Mouse (Mus musculus): ENCODE data around the gene Esam. TPM values are rescaled to one million over a fixed set of nuclear protein-coding genes. Genes with fewer than 3 reads are reported as not detected.
A peak's percentile ranks its signal among the peaks of the same experiment; 100 is the strongest.

The Esam gene
- polyA plus RNA-seq, 2 experiments, result 34.7 to 44.1 TPM

DNA sequence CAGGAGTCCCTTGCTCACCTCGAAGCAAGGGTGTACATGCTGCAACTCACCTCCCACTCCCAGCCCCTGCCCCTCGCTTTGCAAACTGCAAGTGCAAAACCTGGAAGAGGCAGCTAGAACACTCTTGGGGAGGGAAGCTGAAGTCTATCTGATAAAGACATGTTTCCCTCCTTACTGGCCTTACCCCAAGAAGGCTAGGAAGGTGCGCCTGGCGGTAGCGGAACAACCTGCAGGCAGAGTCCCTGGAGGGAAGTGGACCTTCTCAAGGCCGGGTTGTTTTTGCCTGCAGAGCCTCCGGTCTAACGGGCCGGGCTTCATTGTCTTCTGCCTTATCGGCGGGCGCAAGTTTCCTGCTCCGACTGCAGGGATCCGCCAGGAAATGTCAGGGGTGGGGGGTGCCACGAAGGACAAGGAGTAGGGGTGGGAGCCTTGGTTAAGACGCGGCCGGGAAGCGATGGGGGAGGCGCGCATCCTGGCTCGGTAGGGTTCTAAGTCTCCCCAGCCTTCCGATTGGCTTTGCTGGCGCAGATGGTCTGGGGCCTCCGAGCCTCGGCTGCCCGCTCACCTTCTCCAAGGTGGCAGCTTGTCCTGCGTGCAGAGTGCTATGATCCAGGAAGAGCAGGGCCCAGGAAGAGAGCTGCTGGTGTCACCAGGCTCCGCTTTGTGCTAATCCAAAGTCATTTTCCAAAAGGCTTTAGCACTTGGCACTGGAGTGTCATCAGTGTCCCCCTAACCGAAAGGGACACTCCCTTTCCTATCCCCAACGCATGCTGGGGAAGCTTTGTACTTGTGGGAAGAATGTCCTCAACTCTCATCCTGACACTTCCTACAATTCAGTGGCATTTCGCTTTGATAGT is 2.4 kb downstream of the Esam start:
- peak; percentile 18; the same call in 1 of the 2 replicates for ATAC-seq (ENCODE audit: low FRiP score, low read depth)
- H3K27me3 ChIP-seq (ENCODE audit: control insufficient read depth, insufficient read depth, low read length), result peaks cover 70% of the 10 kb centered on the region
- no peak for TF ChIP-seq POLR2A (IDR thresholded peaks at IDR 0.05; ENCODE audit: borderline replicate concordance, extremely low read depth, insufficient read depth, insufficient read length)
- peaks cover 9% of the 10 kb centered on the region for H3K4me1 ChIP-seq (ENCODE audit: control insufficient read depth, insufficient read depth, low read length)
- peak; percentile 41 for DNase-seq (ENCODE audit: low spot score)
- 0 out of 2 replicates have a peak, but pooled peaks cover under 1% of the 10 kb centered on the region for H3K36me3 ChIP-seq (ENCODE audit: control insufficient read depth, insufficient read depth, low read length)
- no peak overlapping the region for H3K27ac ChIP-seq (replicated peaks; ENCODE audit: low read depth, low read length)
- H3K9me3 ChIP-seq (ENCODE audit: control insufficient read depth, low read length), result no peaks in the 10 kb centered on the region
- H3K4me2 ChIP-seq (replicated peaks; ENCODE audit: low read depth, low read length, severe bottlenecking), result peak overlapping the region; percentile 53
- 2% methylated on average over 31 of the region's 32 CpGs for WGBS
- H3K9ac ChIP-seq (ENCODE audit: low read depth, low read length, severe bottlenecking), result peak overlapping the region; percentile 22; the same call in 1 of the 2 replicates
- peak overlapping the region; percentile 28 for H3K4me3 ChIP-seq (replicated peaks; ENCODE audit: low read length)

- 2% methylated on average over 31 of the region's 31 CpGs for WGBS
- Histone ChIP-seq H3K27ac (replicated peaks; ENCODE audit: low read depth, low read length) (no peak overlapping the region), H3K36me3 (ENCODE audit: control insufficient read depth, insufficient read depth, low read length) (no peaks in the 10 kb centered on the region), H3K4me1 (ENCODE audit: control insufficient read depth, insufficient read depth, low read length) (peaks cover 9% of the 10 kb centered on the region), H3K27me3 (ENCODE audit: control insufficient read depth, insufficient read depth, low read length) (peaks cover 65% of the 10 kb centered on the region), H3K4me3 (replicated peaks; ENCODE audit: low read length) (peak overlapping the region; percentile 28), H3K4me2 (replicated peaks; ENCODE audit: low read depth, low read length, severe bottlenecking) (peak overlapping the region; percentile 53), H3K9ac (ENCODE audit: low read depth, low read length, severe bottlenecking) (peak overlapping the region; percentile 34; the same call in 1 of the 2 replicates), H3K9me3 (ENCODE audit: control insufficient read depth, low read length) (no peaks in the 10 kb centered on the region)
- no peak for TF ChIP-seq POLR2A (IDR thresholded peaks at IDR 0.05; ENCODE audit: borderline replicate concordance, extremely low read depth, insufficient read depth, insufficient read length)
- ATAC-seq (ENCODE audit: low FRiP score, low read depth), result 0 out of 2 replicates have a peak, but pooled peaks have one; percentile 27
- DNase-seq (ENCODE audit: low spot score), result peak; percentile 55
These were observed 3.2 kb downstream of the Esam start for GRCm38 (mm10) chr9:37530888-37531705.

- no peak for TF ChIP-seq POLR2A (IDR thresholded peaks at IDR 0.05; ENCODE audit: borderline replicate concordance, extremely low read depth, insufficient read depth, insufficient read length)
- 73% methylated on average over 4 of the region's 4 CpGs for WGBS
- no peak overlapping the region for H3K4me3 ChIP-seq (replicated peaks; ENCODE audit: low read length)
These were observed 9.0 kb downstream of the Esam start for GRCm38 (mm10) chr9:37536851-37537250.

GRCm38 (mm10) chr9:37537658-37538250 is 9.9 kb downstream of the Esam start:
- no peak for DNase-seq (ENCODE audit: low spot score)
- H3K27me3 ChIP-seq (ENCODE audit: control insufficient read depth, insufficient read depth, low read length), result peaks cover 2% of the 10 kb centered on the region; the same call in 1 of the 2 replicates
- WGBS, result 68% methylated on average over 5 of the region's 5 CpGs

More at GRCm38 (mm10) chr9:37536851-37537250, 9.0 kb downstream of the Esam start:
- Histone ChIP-seq H3K4me1 (ENCODE audit: control insufficient read depth, insufficient read depth, low read length) (no peaks in the 10 kb centered on the region), H3K4me2 (replicated peaks; ENCODE audit: low read depth, low read length, severe bottlenecking) (no peak overlapping the region), H3K9ac (ENCODE audit: low read depth, low read length, severe bottlenecking) (no peak overlapping the region), H3K9me3 (ENCODE audit: control insufficient read depth, low read length) (no peaks in the 10 kb centered on the region), H3K27me3 (ENCODE audit: control insufficient read depth, insufficient read depth, low read length) (peaks cover 8% of the 10 kb centered on the region; the same call in 1 of the 2 replicates), H3K27ac (replicated peaks; ENCODE audit: low read depth, low read length) (no peak overlapping the region), H3K36me3 (ENCODE audit: control insufficient read depth, insufficient read depth, low read length) (no peaks in the 10 kb centered on the region)
- ATAC-seq (ENCODE audit: low FRiP score, low read depth), result no peak
- DNase-seq (ENCODE audit: low spot score), result no peak

More at GRCm38 (mm10) chr9:37537658-37538250, 9.9 kb downstream of the Esam start:
- no peak overlapping the region for H3K9ac ChIP-seq (ENCODE audit: low read depth, low read length, severe bottlenecking)
- H3K9me3 ChIP-seq (ENCODE audit: control insufficient read depth, low read length), result no peaks in the 10 kb centered on the region
- no peak for ATAC-seq (ENCODE audit: low FRiP score, low read depth)
- H3K4me2 ChIP-seq (replicated peaks; ENCODE audit: low read depth, low read length, severe bottlenecking), result no peak overlapping the region
- no peak for TF ChIP-seq POLR2A (IDR thresholded peaks at IDR 0.05; ENCODE audit: borderline replicate concordance, extremely low read depth, insufficient read depth, insufficient read length)
- no peaks in the 10 kb centered on the region for H3K4me1 ChIP-seq (ENCODE audit: control insufficient read depth, insufficient read depth, low read length)
- no peaks in the 10 kb centered on the region for H3K36me3 ChIP-seq (ENCODE audit: control insufficient read depth, insufficient read depth, low read length)
- no peak overlapping the region for H3K4me3 ChIP-seq (replicated peaks; ENCODE audit: low read length)
- no peak overlapping the region for H3K27ac ChIP-seq (replicated peaks; ENCODE audit: low read depth, low read length)
